Mouse (Mus musculus): ENCODE results near the gene Frmpd2.

GRCm38 (mm10) chr14:33573643-33574042 is 102.1 kb downstream of the Frmpd2 start:
- TF ChIP-seq POLR2A (IDR thresholded peaks at IDR 0.05; ENCODE audit: borderline replicate concordance, insufficient read depth, low read length) = no peak
- no peak for TF ChIP-seq CTCF (IDR thresholded peaks at IDR 0.05; ENCODE audit: borderline replicate concordance, insufficient read depth, low read depth, low read length)

Measured in cerebellum, adult 2 months (tissue).